Mouse (Mus musculus) CD4-positive, CD25-positive, alpha-beta regulatory T cell, adult 4 months (primary cell): ENCODE results near the gene Grk3. TPM values are rescaled to one million over a fixed set of nuclear protein-coding genes. Genes with fewer than 3 reads are reported as not detected.

ENCODE experiments used
- ATAC-seq: one replicate; pipeline ENCODE4 v1.8.0; 2017
- polyA plus RNA-seq, 2 experiments: library from polyadenylated mRNA; unstranded; fragments of 100-300 nt; shearing (Covaris generic); gene quantifications; one replicate each; pipeline ENCODE4 v1.2.1; 2017

The Grk3 gene
- polyA plus RNA-seq, 2 experiments from 2014 or later = 0.25 TPM; not detected in 1

- no peak for ATAC-seq
Measured at GRCm38 (mm10) chr5:113008496-113008895, 7.1 kb downstream of the Grk3 start.

- no peak for ATAC-seq
Measured at GRCm38 (mm10) chr5:113006997-113007396, 8.6 kb downstream of the Grk3 start.

GRCm38 (mm10) chr5:113005941-113006391, 9.6 kb downstream of the Grk3 start:
- no peak for ATAC-seq

- no peak for ATAC-seq
Measured at GRCm38 (mm10) chr5:113002821-113003380, 12.7 kb downstream of the Grk3 start.

- ATAC-seq = no peak
Measured at GRCm38 (mm10) chr5:112999227-112999626, 16.4 kb downstream of the Grk3 start.

GRCm38 (mm10) chr5:112997516-112998186, 17.9 kb downstream of the Grk3 start:
- ATAC-seq = no peak

- no peak for ATAC-seq
Measured at GRCm38 (mm10) chr5:112991245-112991644, 24.3 kb downstream of the Grk3 start.

GRCm38 (mm10) chr5:112981931-112982330, 33.7 kb downstream of the Grk3 start:
- ATAC-seq = no peak

- ATAC-seq = no peak
Measured at GRCm38 (mm10) chr5:112979710-112980109, 35.9 kb downstream of the Grk3 start.

- no peak for ATAC-seq
Measured at GRCm38 (mm10) chr5:112979195-112979594, 36.4 kb downstream of the Grk3 start.

- no peak for ATAC-seq
Measured at GRCm38 (mm10) chr5:112977089-112977488, 38.5 kb downstream of the Grk3 start.

- ATAC-seq = no peak
Measured at GRCm38 (mm10) chr5:112973596-112973995, 42.0 kb downstream of the Grk3 start.

GRCm38 (mm10) chr5:112972297-112972696, 43.3 kb downstream of the Grk3 start:
- ATAC-seq = no peak

GRCm38 (mm10) chr5:112963495-112963894, 52.1 kb downstream of the Grk3 start:
- ATAC-seq = no peak

- no peak for ATAC-seq
Measured at GRCm38 (mm10) chr5:112962166-112962565, 53.4 kb downstream of the Grk3 start.

- no peak for ATAC-seq
Measured at GRCm38 (mm10) chr5:112960911-112961310, 54.7 kb downstream of the Grk3 start.

- ATAC-seq = no peak
Measured at GRCm38 (mm10) chr5:112958293-112958692, 57.3 kb downstream of the Grk3 start.

GRCm38 (mm10) chr5:112956841-112957240, 58.8 kb downstream of the Grk3 start:
- ATAC-seq = no peak

GRCm38 (mm10) chr5:112956368-112956767, 59.2 kb downstream of the Grk3 start:
- ATAC-seq = no peak

GRCm38 (mm10) chr5:112950847-112951246, 64.7 kb downstream of the Grk3 start:
- no peak for ATAC-seq

GRCm38 (mm10) chr5:112945925-112946324, 69.7 kb downstream of the Grk3 start:
- ATAC-seq = no peak

GRCm38 (mm10) chr5:112942244-112942643, 73.3 kb downstream of the Grk3 start:
- ATAC-seq = no peak

- ATAC-seq = no peak
Measured at GRCm38 (mm10) chr5:112941001-112941400, 74.6 kb downstream of the Grk3 start.

- ATAC-seq = no peak
Measured at GRCm38 (mm10) chr5:112936632-112937031, 79.0 kb downstream of the Grk3 start.

- ATAC-seq = no peak
Measured at GRCm38 (mm10) chr5:112935436-112935835, 80.2 kb downstream of the Grk3 start.
